Mouse (Mus musculus) neural tube, embryonic 11.5 days (tissue): Measurements from ENCODE around the gene Katnbl1. TPM values are rescaled to one million over a fixed set of nuclear protein-coding genes. Genes with fewer than 3 reads are reported as not detected.
"Not testable (repeated sequence)": the region's sequence is repeated elsewhere in the genome, so short reads cannot be mapped to it uniquely, and the experiment has no call there.

Source experiments
- ATAC-seq: fragments of 200-750 bp; cut with Nextera tagmentation; 2 replicates; pipeline ENCODE4 v1.8.0; 2017; ENCODE audit warnings: moderate number of reproducible peaks, mild to moderate bottlenecking, moderate TSS enrichment, moderate library complexity; ENCODE audit not compliant: insufficient read depth, low FRiP score, low TSS enrichment
- DNase-seq: peaks from one replicate; pipeline ENCODE4 v3.0.0-alpha.2; 2015; ENCODE audit warnings: low spot score
- H3K27ac ChIP-seq: fragments of 300-500 bp; sonication (generic); 2 replicates; pipeline ENCODE4 v1.5.1; 2014; ENCODE audit warnings: low read depth, mild to moderate bottlenecking, low read length
- H3K27me3 ChIP-seq: fragments of 300-500 bp; sonication (generic); 2 replicates; pipeline ENCODE4 v1.6.1; 2014; ENCODE audit warnings: mild to moderate bottlenecking, low read length, mixed read lengths; ENCODE audit not compliant: control insufficient read depth, insufficient read depth
- H3K36me3 ChIP-seq: fragments of 300-500 bp; sonication (generic); 2 replicates; pipeline ENCODE4 v1.6.1; 2014; ENCODE audit warnings: mild to moderate bottlenecking, low read length, moderate library complexity, mixed read lengths; ENCODE audit not compliant: control insufficient read depth, insufficient read depth
- H3K4me1 ChIP-seq: fragments of 300-500 bp; sonication (generic); 2 replicates; pipeline ENCODE4 v1.6.1; 2014; ENCODE audit warnings: low read length, mixed read lengths; ENCODE audit not compliant: control insufficient read depth, insufficient read depth
- H3K4me2 ChIP-seq: fragments of 300-500 bp; sonication (generic); 2 replicates; pipeline ENCODE4 v1.6.1; 2014; ENCODE audit warnings: low read depth, mild to moderate bottlenecking, moderate library complexity
- H3K4me3 ChIP-seq: fragments of 300-500 bp; sonication (generic); 2 replicates; pipeline ENCODE4 v1.5.1; 2014; ENCODE audit warnings: low read depth, low read length
- H3K9ac ChIP-seq: fragments of 300-500 bp; sonication (generic); 2 replicates; pipeline ENCODE4 v1.6.1; 2014; ENCODE audit warnings: mild to moderate bottlenecking, low read length
- H3K9me3 ChIP-seq: fragments of 300-500 bp; sonication (generic); 2 replicates; pipeline ENCODE4 v1.6.1; 2016; ENCODE audit warnings: low read length; ENCODE audit not compliant: control insufficient read depth
- WGBS: fragments of 180-500 bp; shearing (Covaris S2); extraction: QIAGEN DNeasy Blood & Tissue Kit; methylation state at CpG from one replicate; pipeline ENCODE4 v1.1.7; 2014; 5-methylcytosine and 5-hydroxymethylcytosine counted together
- polyA plus RNA-seq: library from polyadenylated mRNA; unstranded; fragments of >200 nt; fragmentation: Nextera tagmentation; extraction: Ambion mirVana; gene quantifications from 2 replicates; pipeline ENCODE4 v1.2.1, GENCODE M21; 2014

Katnbl1 gene
- polyA plus RNA-seq, 1 experiment from 2014 or later = 55.2 TPM

DNA sequence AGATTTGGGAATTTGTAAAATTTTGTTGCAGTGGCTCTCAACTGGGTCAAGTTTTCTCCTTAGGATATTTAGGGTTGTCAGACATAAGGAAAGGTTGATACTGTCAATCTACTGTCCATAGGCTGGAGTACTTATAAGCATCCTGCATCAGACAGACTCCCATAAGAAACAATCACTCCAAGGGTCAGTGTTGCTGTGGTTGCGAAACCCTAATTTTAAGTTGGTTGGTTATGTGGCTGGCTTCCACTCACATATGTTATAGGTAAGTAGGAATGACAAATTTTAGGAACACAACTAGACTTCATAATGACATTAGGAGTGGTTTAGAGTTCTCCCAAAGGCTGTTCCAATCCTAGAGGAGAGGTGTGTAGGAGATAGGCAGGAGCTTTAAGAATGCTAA lies 2.2 kb downstream of the Katnbl1 start:
- Histone ChIP-seq H3K4me3 (no peak overlapping the region), H3K36me3 (no peaks in the 10 kb centered on the region), H3K4me2 (no peak overlapping the region), H3K9ac (no peak overlapping the region), H3K4me1 (peaks cover 6% of the 10 kb centered on the region; the same call in 1 of the 2 replicates), H3K27me3 (no peaks in the 10 kb centered on the region), H3K27ac (no peak overlapping the region), H3K9me3 (no peaks in the 10 kb centered on the region)
- no peak for ATAC-seq
- WGBS = 97% methylated on average over 1 of the region's 1 CpGs
- no peak for DNase-seq

DNA sequence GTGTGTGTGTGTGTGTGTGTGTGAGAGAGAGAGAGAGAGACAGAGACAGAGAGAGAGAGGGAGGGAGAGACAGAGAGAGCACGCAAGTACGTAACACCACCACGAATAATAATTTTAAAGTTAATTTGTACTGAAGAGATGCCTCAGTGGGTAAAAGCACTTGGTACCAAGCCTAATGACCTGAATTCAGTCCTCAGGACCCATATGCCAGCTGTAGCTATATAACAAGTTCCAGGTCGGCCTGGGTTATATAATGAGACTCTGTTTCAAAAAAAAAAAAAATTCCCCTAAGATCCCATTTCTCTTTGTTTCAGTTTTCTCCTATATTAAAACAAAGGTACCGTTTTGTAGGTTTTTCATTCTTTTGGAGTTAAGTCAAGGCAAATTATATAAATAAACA lies 11.8 kb downstream of the Katnbl1 start:
- WGBS = 93% methylated on average over 5 of the region's 5 CpGs
- Histone ChIP-seq H3K4me2 (no peak overlapping the region), H3K9ac (no peak overlapping the region), H3K4me1 (no peaks in the 10 kb centered on the region), H3K27me3 (no peaks in the 10 kb centered on the region), H3K4me3 (no peak overlapping the region), H3K9me3 (no peaks in the 10 kb centered on the region), H3K27ac (no peak overlapping the region), H3K36me3 (no peaks in the 10 kb centered on the region)
- no peak for DNase-seq
- no peak for ATAC-seq

DNA sequence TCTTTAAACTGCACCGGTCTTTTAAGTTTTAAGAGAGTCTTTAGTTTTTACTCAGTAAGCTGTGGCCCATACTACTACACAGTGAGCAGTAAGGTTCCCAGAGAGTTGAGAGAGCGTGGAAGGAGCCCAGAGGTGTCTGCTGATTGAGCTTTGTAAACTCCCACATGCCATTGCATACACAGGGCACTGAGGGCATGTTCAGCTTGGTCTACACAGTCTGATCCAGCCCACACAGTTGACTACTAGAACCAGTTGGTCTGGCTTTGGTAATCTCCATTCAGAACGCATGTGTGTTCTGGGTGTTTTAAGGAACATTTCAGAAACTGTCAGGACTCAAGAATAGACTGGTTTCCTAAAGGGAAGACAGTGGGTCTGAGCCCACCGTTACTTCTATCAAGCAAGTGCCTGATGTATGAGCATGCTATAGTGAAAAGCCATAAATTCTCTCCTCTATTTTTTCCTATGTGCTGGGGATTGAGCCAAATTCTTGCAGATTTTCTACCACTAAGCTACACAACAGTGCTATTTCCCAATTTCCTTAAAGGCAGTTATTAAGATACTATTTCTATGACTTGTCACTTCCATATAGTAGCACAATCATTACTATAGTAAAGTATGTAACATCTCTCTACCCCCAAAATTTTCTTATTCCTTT lies 12.5 kb downstream of the Katnbl1 start:
- Histone ChIP-seq H3K4me2 (no peak overlapping the region), H3K27ac (no peak overlapping the region), H3K36me3 (no peaks in the 10 kb centered on the region), H3K27me3 (no peaks in the 10 kb centered on the region), H3K9ac (no peak overlapping the region), H3K4me3 (no peak overlapping the region), H3K4me1 (no peaks in the 10 kb centered on the region), H3K9me3 (no peaks in the 10 kb centered on the region)
- DNase-seq (no peak), ATAC-seq (no peak)
- 93% methylated on average over 4 of the region's 4 CpGs for WGBS

DNA sequence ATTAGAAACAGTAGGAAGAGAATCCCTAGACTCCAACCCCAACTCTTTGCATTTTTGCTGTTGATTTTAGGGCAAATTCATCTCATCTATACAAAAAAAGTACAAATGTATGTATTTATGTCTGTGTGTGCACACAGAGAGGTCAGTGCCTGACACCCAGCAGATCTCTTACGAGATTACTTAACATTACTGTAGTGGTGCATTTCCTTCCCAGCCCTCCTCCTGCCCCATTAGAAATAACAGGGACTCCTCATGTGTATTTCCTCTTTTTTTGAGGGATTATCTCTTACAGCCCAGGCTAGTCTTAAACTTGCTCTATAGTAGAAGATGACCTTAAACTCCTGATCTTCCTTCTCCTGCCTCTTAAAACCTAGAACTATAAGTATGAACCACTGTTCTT lies 13.7 kb downstream of the Katnbl1 start:
- no peak for DNase-seq
- ATAC-seq = no peak
- Histone ChIP-seq H3K4me1 (no peaks in the 10 kb centered on the region), H3K4me3 (no peak overlapping the region), H3K27me3 (no peaks in the 10 kb centered on the region), H3K36me3 (no peaks in the 10 kb centered on the region), H3K9me3 (no peaks in the 10 kb centered on the region), H3K27ac (no peak overlapping the region), H3K4me2 (no peak overlapping the region), H3K9ac (no peak overlapping the region)
- 96% methylated on average over 1 of the region's 1 CpGs for WGBS

DNA sequence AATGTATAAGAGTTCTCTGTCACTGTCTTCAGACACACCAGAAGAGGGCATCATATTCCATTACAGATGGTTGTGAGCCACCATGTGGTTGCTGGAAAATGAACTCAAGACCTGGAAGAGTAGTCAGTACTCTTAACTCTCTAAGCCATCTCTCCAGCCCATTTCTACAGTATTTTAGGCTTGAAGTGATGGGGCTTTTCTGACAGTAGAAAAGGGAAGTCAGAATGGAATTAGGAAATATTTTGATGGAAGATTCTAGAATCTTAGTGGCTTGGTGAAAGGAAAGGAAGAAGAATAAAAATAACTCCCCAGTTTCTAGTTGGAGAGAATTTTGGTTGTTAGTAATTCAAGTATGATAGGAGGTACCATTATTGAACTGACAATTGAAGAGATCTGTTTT lies 14.9 kb downstream of the Katnbl1 start:
- H3K9ac ChIP-seq = no peak overlapping the region
- H3K4me3 ChIP-seq = no peak overlapping the region
- no peak overlapping the region for H3K4me2 ChIP-seq
- ATAC-seq = no peak
- H3K9me3 ChIP-seq = no peaks in the 10 kb centered on the region
- no peaks in the 10 kb centered on the region for H3K27me3 ChIP-seq
- H3K4me1 ChIP-seq = no peaks in the 10 kb centered on the region
- no peak for DNase-seq
- H3K27ac ChIP-seq = no peak overlapping the region
- no peaks in the 10 kb centered on the region for H3K36me3 ChIP-seq

DNA sequence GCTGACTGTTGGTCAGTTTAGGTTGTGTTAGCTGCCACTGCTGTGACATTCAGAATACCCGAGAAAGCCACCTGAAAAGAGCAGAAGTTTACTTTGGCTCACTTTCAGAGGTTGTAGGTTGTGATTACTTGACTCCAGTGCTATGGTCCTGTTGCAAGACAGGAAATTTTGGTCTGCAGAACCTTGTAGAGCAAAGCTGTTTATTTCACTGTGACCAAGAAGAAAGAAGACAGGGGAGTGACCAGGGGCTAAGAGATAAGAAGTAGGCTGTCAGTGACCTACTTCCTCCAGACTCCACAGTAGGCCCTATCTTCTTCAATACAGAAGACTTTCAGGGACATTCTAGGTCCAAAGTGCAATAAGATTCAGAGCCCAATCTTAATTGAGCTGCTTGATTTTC lies 17.6 kb downstream of the Katnbl1 start:
- ATAC-seq (no peak), DNase-seq (no peak)
- Histone ChIP-seq H3K36me3 (no peaks in the 10 kb centered on the region), H3K27me3 (no peaks in the 10 kb centered on the region), H3K9ac (no peak overlapping the region), H3K27ac (no peak overlapping the region), H3K4me1 (no peaks in the 10 kb centered on the region), H3K9me3 (no peaks in the 10 kb centered on the region), H3K4me3 (no peak overlapping the region), H3K4me2 (no peak overlapping the region)
- 87% methylated on average over 1 of the region's 1 CpGs for WGBS

DNA sequence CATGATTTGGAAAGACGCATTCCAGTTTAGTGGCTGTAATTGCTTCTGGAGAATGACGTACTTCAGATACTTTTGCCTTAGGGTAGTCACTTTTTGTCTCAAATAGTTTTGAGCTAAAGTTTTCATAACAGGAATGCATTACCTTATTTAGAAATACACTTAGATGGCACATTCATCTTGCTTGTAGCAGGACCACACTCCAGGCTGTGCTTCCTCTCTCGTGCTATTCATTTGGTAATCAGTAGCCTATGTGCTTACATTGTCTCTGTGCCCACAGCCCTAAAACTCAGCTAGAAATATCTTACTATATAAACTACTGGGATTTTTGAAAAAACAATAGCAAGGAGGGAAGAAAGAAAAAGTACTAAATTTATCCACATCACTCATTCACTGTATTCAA lies 28.0 kb downstream of the Katnbl1 start:
- 91% methylated on average over 3 of the region's 3 CpGs for WGBS
- Histone ChIP-seq H3K36me3 (no peaks in the 10 kb centered on the region), H3K4me1 (no peaks in the 10 kb centered on the region), H3K4me3 (no peak overlapping the region), H3K27me3 (no peaks in the 10 kb centered on the region), H3K27ac (no peak overlapping the region), H3K4me2 (no peak overlapping the region), H3K9me3 (no peaks in the 10 kb centered on the region), H3K9ac (no peak overlapping the region)
- no peak for DNase-seq
- no peak for ATAC-seq

DNA sequence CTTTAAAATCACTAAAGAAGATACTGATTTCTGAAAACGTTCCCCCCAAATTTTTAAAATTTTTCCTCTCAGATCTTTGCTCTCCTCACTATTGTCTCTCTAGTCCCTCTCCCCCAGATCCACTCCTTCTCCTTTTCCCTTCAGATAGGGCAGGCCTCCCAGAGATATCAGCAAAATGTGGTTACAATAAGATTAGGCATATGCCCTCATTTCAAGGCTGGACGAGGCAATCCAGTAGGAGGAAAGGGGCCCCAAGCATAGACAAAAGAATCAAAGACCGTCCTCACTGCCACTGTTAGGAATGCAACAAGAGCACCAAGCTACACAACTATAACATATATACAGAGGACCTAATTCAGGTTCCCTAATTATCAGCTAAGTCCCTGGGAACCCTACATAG lies 46.3 kb downstream of the Katnbl1 start:
- H3K4me3 ChIP-seq = no peak overlapping the region
- H3K27ac ChIP-seq = no peak overlapping the region
- no peak for ATAC-seq
- DNase-seq = no peak
- H3K4me2 ChIP-seq = no peak overlapping the region
- no peak overlapping the region for H3K9ac ChIP-seq
- H3K27me3 ChIP-seq = no peaks in the 10 kb centered on the region
- no peaks in the 10 kb centered on the region for H3K4me1 ChIP-seq
- H3K9me3 ChIP-seq = no peaks in the 10 kb centered on the region
- H3K36me3 ChIP-seq = no peaks in the 10 kb centered on the region
- WGBS = 81% methylated on average over 3 of the region's 3 CpGs

DNA sequence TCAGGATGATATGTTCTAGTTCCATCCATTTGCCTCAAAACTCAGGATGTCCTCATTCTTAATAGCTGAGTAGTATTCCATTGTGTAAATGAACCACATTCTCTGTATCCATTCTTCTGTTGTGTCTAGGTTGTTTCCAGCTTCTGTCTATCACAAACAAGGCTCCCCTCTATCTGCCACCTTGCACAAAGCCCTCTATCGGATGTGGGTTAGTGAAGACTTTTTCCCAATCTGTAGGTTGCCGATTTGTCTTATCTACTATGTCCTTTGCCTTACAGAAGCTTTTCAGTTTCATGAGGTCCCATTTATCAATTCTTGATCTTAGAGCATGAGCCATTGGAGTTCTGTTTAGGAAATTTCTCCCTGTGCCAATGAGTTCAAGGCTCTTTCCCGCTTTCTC lies 49.5 kb downstream of the Katnbl1 start:
- not testable (repeated sequence) for H3K27ac ChIP-seq, H3K27me3 ChIP-seq

More for the DNA sequence above, 49.5 kb downstream of the Katnbl1 start:
- not testable (repeated sequence) for DNase-seq, H3K9me3 ChIP-seq, ATAC-seq, H3K4me3 ChIP-seq, H3K4me2 ChIP-seq, H3K9ac ChIP-seq, H3K36me3 ChIP-seq, H3K4me1 ChIP-seq
- 94% methylated on average over 3 of the region's 3 CpGs for WGBS
